Mouse (Mus musculus) spleen, adult 2 months (tissue): ENCODE measurements around the gene Kras. TPM values are rescaled to one million over a fixed set of nuclear protein-coding genes. Genes with fewer than 3 reads are reported as not detected.

ENCODE experiments used
- DNase-seq, 2 experiments: peaks; one replicate each; pipeline versions ENCODE4 v3.0.0 to v3.0.0-alpha.2; 2012 to 2021; ENCODE audit warnings: low spot score in 2 of 2, low read depth in 1 of 2
- H3K27ac ChIP-seq: fragments of 200-500 bp; 2 replicates; pipeline ENCODE4 v1.5.1; 2012; ENCODE audit warnings: low read length, inconsistent platforms; ENCODE audit not compliant: insufficient read depth
- H3K27me3 ChIP-seq: fragments of 200-500 bp; 2 replicates; pipeline ENCODE4 v1.6.1; 2012; ENCODE audit warnings: mild to moderate bottlenecking, moderate library complexity, low read length, inconsistent platforms; ENCODE audit not compliant: control insufficient read depth, insufficient read depth
- H3K36me3 ChIP-seq: fragments of 200-500 bp; 2 replicates; pipeline ENCODE4 v1.6.1; 2012; ENCODE audit warnings: mild to moderate bottlenecking, low read length, inconsistent platforms; ENCODE audit not compliant: control insufficient read depth, insufficient read depth
- H3K4me1 ChIP-seq: fragments of 200-500 bp; 2 replicates; pipeline ENCODE4 v1.6.1; 2011; ENCODE audit warnings: inconsistent platforms; ENCODE audit not compliant: control insufficient read depth, insufficient read depth, insufficient read length
- H3K4me3 ChIP-seq: fragments of 200-500 bp; 2 replicates; pipeline ENCODE4 v1.5.1; 2011; ENCODE audit warnings: mild to moderate bottlenecking, inconsistent platforms; ENCODE audit not compliant: insufficient read depth, insufficient read length; ENCODE audit errors: extremely low read depth
- CTCF ChIP-seq: fragments of 200-500 bp; IDR thresholded peaks from 2 replicates; pipeline ENCODE4 v1.5.1; 2011; ENCODE audit warnings: mild to moderate bottlenecking, inconsistent platforms; ENCODE audit not compliant: insufficient read depth, insufficient read length, insufficient replicate concordance; ENCODE audit errors: extremely low read depth
- POLR2A ChIP-seq: fragments of 200-500 bp; IDR thresholded peaks from 2 replicates; pipeline ENCODE4 v1.6.1; 2011; ENCODE audit warnings: low read depth, low read length, inconsistent platforms
- WGBS: fragments of 180-500 bp; shearing (Covaris S2); methylation state at CpG from one replicate; pipeline ENCODE4 v1.1.7; 2018; 5-methylcytosine and 5-hydroxymethylcytosine counted together
- polyA plus RNA-seq: library from polyadenylated mRNA; depleted of rRNA; stranded (reverse); fragments of >200 nt; gene quantifications from 2 replicates; pipeline ENCODE4 v1.2.3, GENCODE M21; 2012

The Kras gene
- polyA plus RNA-seq, 1 experiment, result 11.1 TPM

DNA sequence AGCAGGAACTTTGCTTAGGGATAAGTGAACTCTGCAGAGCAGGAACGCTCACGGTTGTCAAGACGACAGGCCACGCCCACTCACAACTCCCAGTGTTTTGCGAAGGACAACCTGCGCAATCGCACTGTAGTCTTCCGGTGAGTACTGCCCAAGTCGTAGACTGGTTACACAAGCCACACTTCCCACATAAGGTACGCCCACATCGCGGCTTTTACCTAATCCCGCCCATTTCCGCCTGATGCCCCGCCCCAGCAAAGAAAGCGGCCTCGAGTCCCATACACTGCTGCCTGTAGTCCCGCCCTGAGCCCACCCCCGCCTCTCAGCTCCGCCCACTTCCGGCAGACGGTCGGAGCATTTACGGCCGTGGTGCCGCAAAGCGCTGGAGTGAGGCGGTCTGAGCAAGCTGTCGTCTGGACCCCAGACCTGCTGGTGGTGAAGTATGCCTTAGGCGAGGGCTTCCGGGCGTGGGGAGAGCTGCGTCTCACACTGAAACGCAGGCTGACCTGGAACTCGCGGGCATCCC, 39.2 kb downstream of the Kras start, which contains the start of the genes Casc1 and Etfrf1:
Casc1 (minus strand) TSS at position 190 of the 523 bp plus-strand sequence.
Etfrf1 (plus strand) TSS at position 319 of the 523 bp plus-strand sequence.
- Histone ChIP-seq H3K27me3 (no peaks in the 10 kb centered on the region), H3K36me3 (no peaks in the 10 kb centered on the region; the same call in 1 of the 2 replicates), H3K4me1 (no peaks in the 10 kb centered on the region; the same call in 1 of the 2 replicates), H3K27ac (peak within 1 kb of the TSS; percentile 90), H3K4me3 (peak within 1 kb of the TSS; percentile 83)
- peak; percentile 97 to 99 for DNase-seq
- peak; percentile 94 for TF ChIP-seq POLR2A
- TF ChIP-seq CTCF, result no peak
- WGBS, result under 1% methylated on average over 36 of the region's 36 CpGs

DNA sequence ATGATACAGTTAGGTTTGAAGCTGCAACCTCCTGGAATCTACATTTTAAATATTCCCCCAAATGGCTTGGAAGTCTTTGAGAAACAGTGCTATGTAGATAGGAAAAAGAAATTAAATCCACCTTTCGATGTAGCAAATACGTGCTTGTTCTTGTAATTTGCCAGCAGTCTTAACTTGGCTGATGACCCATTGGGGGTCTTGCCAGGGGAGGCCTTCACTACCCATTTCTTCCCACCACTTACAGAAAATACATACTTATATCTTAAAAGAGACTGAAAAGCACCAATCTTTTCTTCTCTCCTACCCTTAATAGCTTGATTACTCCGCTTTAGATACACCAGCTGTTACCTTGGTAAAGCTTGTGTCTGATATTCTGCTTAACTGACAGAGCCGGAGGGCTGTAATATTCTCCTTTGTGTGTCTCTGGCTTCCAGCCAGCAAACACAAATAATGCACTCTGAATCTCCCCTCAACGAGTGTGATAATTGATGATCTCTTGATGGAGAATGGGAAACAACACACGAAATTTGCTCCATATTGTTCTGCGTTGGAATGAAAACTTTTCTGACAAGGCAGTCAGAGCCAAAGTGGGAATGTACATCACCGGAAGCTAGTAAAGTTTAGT, 39.9 kb downstream of the Kras start:
- no peak for DNase-seq
- H3K27ac ChIP-seq, result no peak overlapping the region
- peak overlapping the region; percentile 66 for H3K4me3 ChIP-seq
- TF ChIP-seq CTCF, result no peak
- no peak for TF ChIP-seq POLR2A
- 35% methylated on average over 8 of the region's 8 CpGs for WGBS
- no peaks in the 10 kb centered on the region; the same call in 1 of the 2 replicates for H3K4me1 ChIP-seq
- no peaks in the 10 kb centered on the region for H3K27me3 ChIP-seq
- no peaks in the 10 kb centered on the region for H3K36me3 ChIP-seq

DNA sequence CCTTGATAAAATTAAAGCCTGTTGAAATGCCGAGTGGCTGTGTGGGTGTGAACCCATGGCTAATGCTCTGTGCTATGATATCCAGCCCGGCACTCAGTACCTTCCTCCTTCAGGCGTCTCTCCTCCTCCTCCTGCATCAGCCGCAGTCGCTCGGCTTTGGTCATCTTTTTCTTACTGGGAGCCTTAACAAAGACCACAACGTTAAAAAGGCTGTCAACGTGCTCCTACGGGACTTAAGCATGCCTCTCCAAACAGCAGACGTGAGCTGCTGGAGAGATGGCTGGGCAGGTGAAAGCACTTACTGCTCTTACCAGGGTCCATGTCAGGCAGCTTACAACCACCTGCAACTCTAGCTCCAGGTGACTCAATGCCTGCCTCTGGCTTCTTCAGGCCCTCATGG, 44.9 kb downstream of the Kras start:
- Histone ChIP-seq H3K4me1 (no peaks in the 10 kb centered on the region), H3K36me3 (no peaks in the 10 kb centered on the region), H3K27ac (no peak overlapping the region), H3K4me3 (no peak overlapping the region), H3K27me3 (no peaks in the 10 kb centered on the region)
- 92% methylated on average over 10 of the region's 10 CpGs for WGBS
- DNase-seq, result no peak
- no peak for TF ChIP-seq CTCF
- no peak for TF ChIP-seq POLR2A

DNA sequence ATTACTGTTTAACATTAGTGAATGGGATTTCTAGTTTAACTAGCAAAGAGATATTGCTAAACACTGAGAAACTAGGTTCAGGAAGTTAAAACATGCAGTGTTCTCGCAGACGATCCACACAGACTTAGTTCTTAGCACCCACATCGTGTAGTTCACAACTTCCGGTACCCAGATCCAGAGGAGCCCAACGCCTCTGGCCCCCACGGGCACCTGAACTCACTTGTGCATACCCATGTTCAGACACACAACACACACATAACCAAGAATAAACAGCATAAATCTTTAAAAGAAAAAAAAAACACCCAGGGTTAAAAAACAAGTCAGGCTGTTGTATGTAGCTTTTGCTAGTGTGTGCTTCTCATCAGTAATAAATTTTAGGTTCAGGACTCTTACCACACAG, 45.6 kb downstream of the Kras start:
- 87% methylated on average over 6 of the region's 6 CpGs for WGBS

DNA sequence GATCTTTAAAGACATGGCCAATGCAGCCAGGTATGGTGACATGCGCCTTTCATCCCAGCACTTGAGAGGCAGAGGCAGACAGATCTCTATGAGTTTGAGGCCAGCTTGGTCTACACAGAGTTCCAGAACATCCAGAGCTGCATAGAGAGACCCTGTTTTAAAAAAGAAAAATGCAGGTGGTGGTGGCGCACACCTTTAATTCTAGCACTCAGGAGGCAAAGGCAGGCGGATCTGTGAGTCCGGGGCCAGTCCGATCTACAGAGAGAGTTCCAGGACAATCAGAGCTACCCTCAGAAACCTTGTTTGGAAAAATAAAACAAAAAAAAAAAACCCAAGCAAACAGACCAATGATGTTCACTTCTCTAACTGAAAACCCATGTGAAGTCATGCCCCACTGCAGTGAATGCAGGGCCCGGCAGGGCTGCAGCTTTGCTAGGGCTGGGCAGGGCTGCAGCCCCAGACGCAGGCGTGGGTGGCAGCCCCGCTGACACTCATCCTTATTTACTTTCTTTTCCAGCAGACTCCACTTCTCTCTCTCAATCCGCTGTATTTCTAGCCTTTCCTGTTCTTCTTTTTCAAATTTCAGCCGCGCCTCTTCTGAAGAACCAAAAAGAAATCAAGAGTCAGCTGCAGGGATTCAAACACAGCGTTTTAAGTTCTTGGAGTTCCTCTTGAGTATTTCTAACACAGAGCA, 47.5 kb downstream of the Kras start:
- DNase-seq, result no peak
- no peaks in the 10 kb centered on the region for H3K36me3 ChIP-seq
- TF ChIP-seq POLR2A (no peak), CTCF (no peak)
- H3K27me3 ChIP-seq, result no peaks in the 10 kb centered on the region
- no peak overlapping the region for H3K4me3 ChIP-seq
- no peaks in the 10 kb centered on the region for H3K4me1 ChIP-seq
- 75% methylated on average over 13 of the region's 13 CpGs for WGBS
- no peak overlapping the region for H3K27ac ChIP-seq

More for the DNA sequence above, 45.6 kb downstream of the Kras start:
- no peaks in the 10 kb centered on the region for H3K27me3 ChIP-seq
- DNase-seq, result no peak
- H3K36me3 ChIP-seq, result no peaks in the 10 kb centered on the region
- TF ChIP-seq CTCF (no peak), POLR2A (no peak)
- no peaks in the 10 kb centered on the region for H3K4me1 ChIP-seq
- no peak overlapping the region for H3K27ac ChIP-seq
- no peak overlapping the region for H3K4me3 ChIP-seq

DNA sequence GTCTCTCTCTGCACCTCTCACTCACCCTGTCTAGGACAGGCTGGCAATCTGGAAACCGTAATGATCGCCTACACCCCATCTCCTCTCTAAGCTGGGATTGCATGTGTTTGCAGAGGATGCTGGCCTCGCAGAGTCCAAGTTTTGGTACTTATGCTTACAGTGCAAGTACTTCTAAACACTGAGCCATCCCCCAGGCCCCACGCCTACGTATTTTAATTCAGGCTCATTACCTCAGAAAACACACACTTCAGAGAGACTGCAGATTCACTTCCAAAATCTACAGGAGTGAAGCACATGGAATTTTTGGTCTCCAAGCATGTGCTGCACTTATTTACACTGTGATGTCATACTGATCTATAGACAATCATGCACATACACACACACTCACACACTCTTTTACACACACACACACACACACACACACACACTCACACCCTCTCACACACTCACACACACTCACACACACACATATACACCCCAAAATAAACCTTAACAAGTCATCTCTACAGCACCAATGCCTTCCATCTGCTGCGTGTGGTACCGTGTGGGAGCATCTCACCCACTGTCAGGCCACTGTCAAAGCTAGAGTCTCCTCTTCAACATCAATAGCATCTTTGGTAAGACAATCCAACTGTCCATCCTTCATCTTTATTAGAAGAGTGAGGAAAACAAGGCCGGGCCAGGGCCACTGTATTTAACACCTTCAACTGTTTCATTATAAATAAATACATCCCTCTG, 51.9 kb downstream of the Kras start:
- no peaks in the 10 kb centered on the region for H3K27me3 ChIP-seq
- 90% methylated on average over 8 of the region's 8 CpGs for WGBS

More for the DNA sequence above, 51.9 kb downstream of the Kras start:
- Histone ChIP-seq H3K4me3 (no peak overlapping the region), H3K4me1 (no peaks in the 10 kb centered on the region; the same call in 1 of the 2 replicates), H3K27ac (no peak overlapping the region), H3K36me3 (no peaks in the 10 kb centered on the region)
- DNase-seq, result no peak
- TF ChIP-seq POLR2A (no peak), CTCF (no peak)
